Mouse (Mus musculus) brain, embryonic 14.5 days (tissue): ENCODE measurements around the gene Chek2.

Experiments used
- CTCF ChIP-seq: fragments of 200-500 bp; IDR thresholded peaks from 2 replicates; pipeline ENCODE4 v1.5.1; 2012; ENCODE audit warnings: inconsistent platforms, mild to moderate bottlenecking, moderate library complexity, borderline replicate concordance; ENCODE audit not compliant: insufficient read depth, insufficient read length; ENCODE audit errors: extremely low read depth
- POLR2A ChIP-seq: fragments of 200-500 bp; IDR thresholded peaks from 2 replicates; pipeline ENCODE4 v1.6.1; 2012; ENCODE audit warnings: mild to moderate bottlenecking, inconsistent platforms, borderline replicate concordance; ENCODE audit not compliant: poor library complexity, insufficient read depth, insufficient read length, severe bottlenecking; ENCODE audit errors: extremely low read depth

GRCm38 (mm10) chr5:110804012-110804743 is 35.6 kb upstream of the Chek2 start:
- TF ChIP-seq CTCF (no peak), POLR2A (no peak)
